Mouse (Mus musculus): ENCODE measurements at regions not wholly inside any gene's neighbourhood (a gene's known extent, or its start where the extent isn't known, plus 50 kb on each side); places are given as distances from the start of the nearest gene placed in this dataset.

DNA sequence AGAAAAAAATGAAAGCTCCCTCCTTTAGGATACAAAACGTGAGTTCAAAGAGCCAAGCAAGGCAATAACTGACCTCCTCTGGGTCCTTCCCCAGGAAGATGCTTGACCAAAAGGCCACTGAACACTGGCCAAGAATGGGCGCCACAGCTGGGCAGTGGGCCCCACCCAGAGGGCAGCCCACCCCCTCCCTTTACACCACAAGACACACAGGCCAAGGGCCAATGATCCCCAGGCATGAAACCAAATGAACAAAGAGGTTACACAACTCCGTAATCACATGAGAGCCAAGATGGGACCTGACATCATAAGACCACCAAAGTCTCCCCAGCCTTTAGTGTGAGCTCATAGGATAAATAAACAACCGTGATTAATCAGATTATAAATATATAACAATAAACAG lies 363.7 kb downstream of the Sox9 start:
- no peaks in the 10 kb centered on the region for H3K79me2 ChIP-seq (replicated peaks; ENCODE audit: control insufficient read depth, insufficient read depth, low read length)
- no peak for DNase-seq
- H3K27me3 ChIP-seq (ENCODE audit: control insufficient read depth, insufficient read depth, low read length), result no peaks in the 10 kb centered on the region
- peaks cover 2% of the 10 kb centered on the region for H3K4me1 ChIP-seq (ENCODE audit: control insufficient read depth, insufficient read depth, low read length)
- intact Hi-C loops (cut with DNase I), result no loop called here
- no peak overlapping the region for H3K27ac ChIP-seq
- H3K36me3 ChIP-seq (ENCODE audit: control insufficient read depth, insufficient read depth, low read length), result no peaks in the 10 kb centered on the region
- H3K4me3 ChIP-seq, result no peak overlapping the region
- no peak overlapping the region for H3K9ac ChIP-seq (ENCODE audit: low read depth, low read length)
- TF ChIP-seq CTCF (IDR thresholded peaks at IDR 0.05) (no peak), POLR2A (IDR thresholded peaks at IDR 0.05; ENCODE audit: insufficient read depth, low read depth, low read length) (no peak), EP300 (IDR thresholded peaks at IDR 0.05; ENCODE audit: insufficient read depth, low read depth, low read length) (no peak)
- WGBS, result 85% methylated on average over 4 of the region's 4 CpGs

- DNase-seq, result no peak
- H3K4me1 ChIP-seq (ENCODE audit: control insufficient read depth, insufficient read depth, low read length), result peaks cover 2% of the 10 kb centered on the region
- TF ChIP-seq EP300 (IDR thresholded peaks at IDR 0.05; ENCODE audit: insufficient read depth, low read depth, low read length) (no peak), CTCF (IDR thresholded peaks at IDR 0.05) (no peak), POLR2A (IDR thresholded peaks at IDR 0.05; ENCODE audit: insufficient read depth, low read depth, low read length) (no peak)
- H3K4me3 ChIP-seq, result no peak overlapping the region
- WGBS, result 88% methylated on average over 8 of the region's 8 CpGs
- H3K27me3 ChIP-seq (ENCODE audit: control insufficient read depth, insufficient read depth, low read length), result no peaks in the 10 kb centered on the region
- no peaks in the 10 kb centered on the region for H3K36me3 ChIP-seq (ENCODE audit: control insufficient read depth, insufficient read depth, low read length)
- intact Hi-C loops (cut with DNase I), result no loop called here
- no peaks in the 10 kb centered on the region for H3K79me2 ChIP-seq (replicated peaks; ENCODE audit: control insufficient read depth, insufficient read depth, low read length)
- no peak overlapping the region for H3K9ac ChIP-seq (ENCODE audit: low read depth, low read length)
- H3K27ac ChIP-seq, result no peak overlapping the region
Measured at GRCm38 (mm10) chr11:113146762-113147161, 364.7 kb downstream of the Sox9 start.

- H3K27ac ChIP-seq, result no peak overlapping the region
- intact Hi-C loops (cut with DNase I), result no loop called here
- H3K4me1 ChIP-seq (ENCODE audit: control insufficient read depth, insufficient read depth, low read length), result peaks cover 2% of the 10 kb centered on the region
- no peaks in the 10 kb centered on the region for H3K27me3 ChIP-seq (ENCODE audit: control insufficient read depth, insufficient read depth, low read length)
- no peak for DNase-seq
- TF ChIP-seq EP300 (IDR thresholded peaks at IDR 0.05; ENCODE audit: insufficient read depth, low read depth, low read length), result no peak
- TF ChIP-seq CTCF (IDR thresholded peaks at IDR 0.05), result no peak
- no peak for TF ChIP-seq POLR2A (IDR thresholded peaks at IDR 0.05; ENCODE audit: insufficient read depth, low read depth, low read length)
- H3K4me3 ChIP-seq, result no peak overlapping the region
- H3K79me2 ChIP-seq (replicated peaks; ENCODE audit: control insufficient read depth, insufficient read depth, low read length), result no peaks in the 10 kb centered on the region
- 80% methylated on average over 17 of the region's 17 CpGs for WGBS
- no peaks in the 10 kb centered on the region for H3K36me3 ChIP-seq (ENCODE audit: control insufficient read depth, insufficient read depth, low read length)
- no peak overlapping the region for H3K9ac ChIP-seq (ENCODE audit: low read depth, low read length)
Measured at GRCm38 (mm10) chr11:113147535-113148197, 365.6 kb downstream of the Sox9 start.

DNA sequence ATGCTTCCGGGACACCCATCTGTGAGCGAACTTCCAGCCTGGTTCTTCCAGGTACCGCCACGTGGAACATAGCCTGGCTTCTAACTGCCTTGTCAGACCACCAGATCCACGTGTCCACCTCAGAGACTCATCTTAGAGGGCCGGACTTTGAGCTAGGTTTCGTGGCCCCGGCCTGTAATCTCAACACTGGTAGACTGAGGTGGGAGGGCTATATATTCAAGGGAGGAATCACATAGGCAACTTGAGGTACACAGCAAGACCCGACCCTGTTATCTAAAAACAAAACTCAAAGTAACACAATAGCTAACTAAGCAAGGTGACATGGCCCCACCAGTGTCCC lies 366.1 kb downstream of the Sox9 start:
- H3K27ac ChIP-seq, result no peak overlapping the region
- no peaks in the 10 kb centered on the region for H3K27me3 ChIP-seq (ENCODE audit: control insufficient read depth, insufficient read depth, low read length)
- TF ChIP-seq CTCF (IDR thresholded peaks at IDR 0.05) (no peak), POLR2A (IDR thresholded peaks at IDR 0.05; ENCODE audit: insufficient read depth, low read depth, low read length) (no peak), EP300 (IDR thresholded peaks at IDR 0.05; ENCODE audit: insufficient read depth, low read depth, low read length) (no peak)
- no peak overlapping the region for H3K4me3 ChIP-seq
- H3K9ac ChIP-seq (ENCODE audit: low read depth, low read length), result no peak overlapping the region
- DNase-seq, result no peak
- no peaks in the 10 kb centered on the region for H3K79me2 ChIP-seq (replicated peaks; ENCODE audit: control insufficient read depth, insufficient read depth, low read length)
- WGBS, result 90% methylated on average over 9 of the region's 9 CpGs
- peaks cover 2% of the 10 kb centered on the region for H3K4me1 ChIP-seq (ENCODE audit: control insufficient read depth, insufficient read depth, low read length)
- intact Hi-C loops (cut with DNase I), result no loop called here
- no peaks in the 10 kb centered on the region for H3K36me3 ChIP-seq (ENCODE audit: control insufficient read depth, insufficient read depth, low read length)

- no peaks in the 10 kb centered on the region for H3K27me3 ChIP-seq (ENCODE audit: control insufficient read depth, insufficient read depth, low read length)
- no peak overlapping the region for H3K27ac ChIP-seq
- no peaks in the 10 kb centered on the region for H3K36me3 ChIP-seq (ENCODE audit: control insufficient read depth, insufficient read depth, low read length)
- DNase-seq, result no peak
- H3K4me1 ChIP-seq (ENCODE audit: control insufficient read depth, insufficient read depth, low read length), result no peaks in the 10 kb centered on the region
- H3K9ac ChIP-seq (ENCODE audit: low read depth, low read length), result no peak overlapping the region
- no peaks in the 10 kb centered on the region for H3K79me2 ChIP-seq (replicated peaks; ENCODE audit: control insufficient read depth, insufficient read depth, low read length)
- 97% methylated on average over 6 of the region's 6 CpGs for WGBS
- no peak overlapping the region for H3K4me3 ChIP-seq
- intact Hi-C loops (cut with DNase I), result no loop called here
- TF ChIP-seq POLR2A (IDR thresholded peaks at IDR 0.05; ENCODE audit: insufficient read depth, low read depth, low read length), result no peak
- no peak for TF ChIP-seq EP300 (IDR thresholded peaks at IDR 0.05; ENCODE audit: insufficient read depth, low read depth, low read length)
- TF ChIP-seq CTCF (IDR thresholded peaks at IDR 0.05), result no peak
Measured at GRCm38 (mm10) chr11:113155515-113155914, 373.5 kb downstream of the Sox9 start.

DNA sequence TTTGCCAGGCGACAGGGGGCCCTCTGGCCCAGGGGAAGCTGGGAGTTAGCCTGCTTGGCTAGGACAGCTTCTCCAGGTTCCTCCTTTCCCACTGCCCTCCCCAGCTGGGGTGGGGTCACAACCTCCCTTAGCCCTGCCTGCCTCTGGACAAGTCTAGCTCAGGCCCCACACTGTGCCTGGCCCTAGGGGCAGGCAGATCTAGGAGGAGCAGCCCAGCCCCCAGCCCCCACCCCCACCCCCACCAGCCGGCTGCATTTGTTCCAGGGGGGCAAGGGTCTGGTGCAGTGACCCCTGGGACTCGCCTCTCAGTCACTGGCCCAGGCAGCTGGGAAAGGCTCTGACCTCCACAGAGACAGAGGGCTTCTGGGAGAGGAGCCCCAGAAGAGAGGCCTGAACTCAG lies 381.9 kb downstream of the Sox9 start:
- TF ChIP-seq POLR2A (IDR thresholded peaks at IDR 0.05; ENCODE audit: insufficient read depth, low read depth, low read length) (no peak), EP300 (IDR thresholded peaks at IDR 0.05; ENCODE audit: insufficient read depth, low read depth, low read length) (no peak), CTCF (IDR thresholded peaks at IDR 0.05) (no peak)
- DNase-seq, result no peak
- Histone ChIP-seq H3K9ac (ENCODE audit: low read depth, low read length) (no peak overlapping the region), H3K79me2 (replicated peaks; ENCODE audit: control insufficient read depth, insufficient read depth, low read length) (no peaks in the 10 kb centered on the region), H3K4me1 (ENCODE audit: control insufficient read depth, insufficient read depth, low read length) (peaks cover 4% of the 10 kb centered on the region), H3K4me3 (no peak overlapping the region), H3K36me3 (ENCODE audit: control insufficient read depth, insufficient read depth, low read length) (no peaks in the 10 kb centered on the region), H3K27ac (no peak overlapping the region), H3K27me3 (ENCODE audit: control insufficient read depth, insufficient read depth, low read length) (no peaks in the 10 kb centered on the region)
- intact Hi-C loops (cut with DNase I), result loop anchor here (2.0 to 10.0 kb wide), 3 partner anchors 381 to 1509 kb away; partner anchors contain the start of gene Sox9
- WGBS, result 72% methylated on average over 3 of the region's 3 CpGs
